16 mouse cellular contexts compared by ENCODE assay signal in genomic region chr3:129941291-129941690, GRCm38 (mm10).
"Had no signal": no experiment of that assay in that cellular context is flagged by ENCODE, and none has a peak within 500 bp of the region (broad histone marks: within the 10 kb centered on the region; RNA-seq: fewer than 3 reads in every experiment).

No protein-coding gene starts in this region.

- H3K4me3 ChIP-seq: megakaryocyte, embryonic 14.5 days; midbrain, embryonic 13.5 days; neural tube, embryonic 12.5 days; stomach, embryonic 15.5 days had no signal

- H3K4me2 ChIP-seq: lung, embryonic 14.5 days; midbrain, embryonic 11.5 days; midbrain, embryonic 13.5 days; neural tube, embryonic 12.5 days; stomach, embryonic 15.5 days had no signal

- H3K27ac ChIP-seq: macrophage; midbrain, embryonic 13.5 days; neural tube, embryonic 12.5 days; stomach, embryonic 15.5 days; stomach, postnatal 0 days had no signal

- H3K36me3 ChIP-seq: midbrain, embryonic 13.5 days; neural tube, embryonic 12.5 days; stomach, embryonic 15.5 days had no signal

- H3K27me3 ChIP-seq: midbrain, embryonic 13.5 days; neural tube, embryonic 12.5 days; stomach, embryonic 15.5 days had no signal

- ATAC-seq: midbrain, embryonic 13.5 days; midbrain, embryonic 16.5 days had no signal

- H3K9me3 ChIP-seq: midbrain, embryonic 13.5 days; neural tube, embryonic 12.5 days; stomach, embryonic 15.5 days had no signal

- H3K4me1 ChIP-seq: midbrain, embryonic 13.5 days; neural tube, embryonic 12.5 days; stomach, embryonic 15.5 days had no signal

- DNase-seq: lung, adult 18-20 months; lung, embryonic 14.5 days; lung, postnatal 10 days; lung, postnatal 36 days; right cerebral cortex, postnatal 14 days; thymus, adult 2 months; thymus, postnatal 25 days; thymus, postnatal 4 days had no signal

- H3K9ac ChIP-seq: lung, embryonic 14.5 days; midbrain, embryonic 13.5 days; neural tube, embryonic 12.5 days; stomach, embryonic 15.5 days had no signal
